Comparison of ENCODE assay signal across 8 mouse cellular contexts in the genomic region with DNA sequence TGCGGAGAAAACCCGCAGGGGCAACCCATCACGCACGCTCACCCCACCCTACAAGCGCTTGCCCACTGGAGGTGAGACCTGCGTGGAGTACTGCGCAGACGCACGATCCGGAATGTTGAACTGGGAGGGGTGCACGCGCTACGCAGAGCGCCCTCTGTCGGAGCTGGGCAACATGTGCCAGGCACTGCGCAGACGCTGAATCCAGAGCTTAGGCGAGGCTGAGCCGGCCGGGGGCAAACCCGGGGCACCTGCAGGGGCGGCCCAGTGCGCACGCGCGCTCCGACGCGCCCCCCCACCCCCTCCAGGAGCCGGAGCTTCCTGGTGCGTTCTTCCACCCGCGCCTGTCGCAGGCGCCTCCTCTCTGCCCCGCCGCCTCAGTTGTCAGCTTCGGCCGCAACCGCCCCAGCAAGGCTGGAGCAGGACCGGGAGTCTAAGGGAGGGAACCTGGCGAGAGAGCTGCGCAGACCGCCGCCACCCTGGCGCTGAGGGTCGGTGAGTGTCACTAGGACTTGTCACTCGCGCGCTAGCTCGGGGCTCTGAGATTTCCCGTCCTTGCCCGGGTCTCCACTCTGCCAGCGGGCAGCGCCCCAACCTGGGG. TPM values are rescaled to one million over a fixed set of nuclear protein-coding genes. Genes with fewer than 3 reads are reported as not detected.
DNase-seq lines count a peak whose midpoint lies in the region; ATAC-seq lines count a peak whose summit lies in the region.

A gene (plus strand): TSS at position 191 of the 598 bp plus-strand sequence.

- H3K4me3 ChIP-seq in intestine, embryonic 15.5 days (replicated peaks) = peak within 1 kb of the TSS; percentile 79
- peak within 1 kb of the TSS; percentile 85 for H3K4me3 ChIP-seq in midbrain, embryonic 10.5 days

- H3K27me3 ChIP-seq in intestine, embryonic 15.5 days (replicated peaks) = peaks cover 11% of the 10 kb centered on the region; the same call in 1 of the 2 replicates
- H3K27me3 ChIP-seq in midbrain, embryonic 10.5 days (ENCODE audit: low read depth, poor library complexity, severe bottlenecking) = peaks cover 40% of the 10 kb centered on the region

- peak within 1 kb of the TSS; percentile 77 for H3K9ac ChIP-seq in intestine, embryonic 15.5 days

- peak; percentile 94 for DNase-seq in adrenal gland, adult 18-20 months (ENCODE audit: low spot score in 2 of 2)
- peak; percentile 97 for DNase-seq in embryo, embryonic 11 days
- peak; percentile 90 to 91 for DNase-seq in gastrocnemius, postnatal 36 days
- DNase-seq in left cerebral cortex, postnatal 25 days (ENCODE audit: low spot score in 2 of 2) = peak; percentile 96 to 98
- peak; percentile 95 for DNase-seq in midbrain, embryonic 10.5 days (ENCODE audit: low spot score)
- peak; percentile 97 for DNase-seq in right cerebral cortex, postnatal 4 days
- no peak for DNase-seq in adipocyte (ENCODE audit: low spot score)

- intact Hi-C loops in gastrocnemius, postnatal 36 days (cut with DNase I) = loop anchor here (5.0 kb wide), 1 partner anchor 180 kb away; no protein-coding TSS in a partner anchor
- intact Hi-C loops in left cerebral cortex, postnatal 25 days (cut with DNase I) = loop anchor here (2.0 to 5.0 kb wide), 2 partner anchors 145 to 183 kb away; a partner anchor contains a TSS

- peak within 1 kb of the TSS; percentile 94 for H3K4me2 ChIP-seq in intestine, embryonic 15.5 days (replicated peaks)

- no peaks in the 10 kb centered on the region for H3K36me3 ChIP-seq in intestine, embryonic 15.5 days
- no peaks in the 10 kb centered on the region for H3K36me3 ChIP-seq in midbrain, embryonic 10.5 days

- under 1% methylated on average over 55 of the region's 55 CpGs for WGBS in intestine, embryonic 15.5 days
- under 1% methylated on average over 55 of the region's 55 CpGs for WGBS in midbrain, embryonic 10.5 days

- H3K9me3 ChIP-seq in intestine, embryonic 15.5 days = no peaks in the 10 kb centered on the region
- H3K9me3 ChIP-seq in midbrain, embryonic 10.5 days (replicated peaks) = no peaks in the 10 kb centered on the region

- peak; percentile 98 for ATAC-seq in intestine, embryonic 15.5 days

- H3K27ac ChIP-seq in intestine, embryonic 15.5 days = peak within 1 kb of the TSS; percentile 68
- peak within 1 kb of the TSS; percentile 88 for H3K27ac ChIP-seq in midbrain, embryonic 10.5 days (replicated peaks)

- H3K4me1 ChIP-seq in intestine, embryonic 15.5 days (replicated peaks) = peaks cover 9% of the 10 kb centered on the region
- peaks cover 29% of the 10 kb centered on the region for H3K4me1 ChIP-seq in midbrain, embryonic 10.5 days

RNA-seq across cellular contexts. Expression of the gene that starts here (rescaled TPM):
- total RNA-seq in adrenal gland, adult 18-20 months (2021) = 10 to 100 TPM; 23.2 to 27.7 TPM
- total RNA-seq in gastrocnemius, postnatal 36 days (2021) = 1 to 10 TPM; 6.5 to 7.4 TPM
- 10.1 and 11.1 TPM in 2 replicates for polyA plus RNA-seq in intestine, embryonic 15.5 days (2015; fragmentation: Nextera tagmentation; extraction: Ambion mirVana)
- total RNA-seq in left cerebral cortex, postnatal 25 days (2021) = 10 to 100 TPM; 78.7 to 81.7 TPM
- polyA plus RNA-seq in midbrain, embryonic 10.5 days (2016; fragmentation: Nextera tagmentation; extraction: Ambion mirVana) = 8.6 and 13.3 TPM in 2 replicates
